Mouse (Mus musculus) bone marrow, adult 2 months (tissue): Measurements from ENCODE around the gene Gpx2.

Source experiments
- CTCF ChIP-seq: fragments of 200-500 bp; IDR thresholded peaks from 2 replicates; pipeline ENCODE4 v1.5.1; 2011; ENCODE audit warnings: low read length, control low read depth; ENCODE audit not compliant: control insufficient read depth, insufficient read depth
- POLR2A ChIP-seq: fragments of 200-500 bp; IDR thresholded peaks from 2 replicates; pipeline ENCODE4 v1.6.1; 2011; ENCODE audit warnings: low read depth, mild to moderate bottlenecking, control low read depth, low read length, borderline replicate concordance; ENCODE audit not compliant: control insufficient read depth

- TF ChIP-seq CTCF (no peak), POLR2A (no peak)
Observed at GRCm38 (mm10) chr12:76837844-76838650, 42.7 kb upstream of the Gpx2 start.
